In the genomic region with DNA sequence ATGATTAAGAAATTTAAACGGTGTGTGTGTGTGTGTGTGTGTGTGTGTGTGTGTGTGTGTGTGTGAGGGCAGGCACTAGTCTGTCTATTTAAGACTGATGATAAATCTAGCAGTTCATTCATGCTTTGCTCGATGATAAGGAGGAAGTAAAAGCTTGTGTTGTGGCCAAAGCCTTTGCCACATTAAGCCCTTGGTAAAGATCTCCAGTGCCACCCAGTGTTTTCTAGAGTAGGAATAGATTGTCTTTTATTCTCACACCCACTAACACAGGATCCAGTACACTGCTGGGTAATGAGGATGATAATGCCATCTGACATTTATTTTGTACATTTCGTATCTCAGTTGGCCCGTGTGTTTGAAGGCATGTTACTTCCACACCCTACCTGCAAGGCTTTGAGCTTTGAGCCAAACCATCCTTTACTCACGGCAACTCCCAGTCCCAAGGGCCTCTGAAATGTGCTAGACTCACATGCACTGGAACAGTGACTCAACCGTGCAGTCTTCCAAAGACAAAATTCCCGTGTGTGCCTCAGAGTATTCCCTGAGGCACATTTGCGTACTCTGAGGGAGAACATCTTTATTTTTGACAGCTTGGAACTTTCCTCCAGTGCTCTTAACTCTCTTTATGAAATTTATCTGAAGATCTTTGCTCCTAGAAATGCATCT, we compare ENCODE assay signal across 24 mouse cellular contexts.
DNase-seq lines count a peak whose midpoint lies in the region; ATAC-seq and TF ChIP-seq lines count a peak whose summit lies in the region.
"Had no signal": no experiment of that assay in that cellular context is flagged by ENCODE, and none has a peak within 500 bp of the region (broad histone marks: within the 10 kb centered on the region; RNA-seq: fewer than 3 reads in every experiment).

No protein-coding gene starts in this region.

- no peak overlapping the region for H3K4me3 ChIP-seq in hindbrain, postnatal 0 days (ENCODE audit: low read length)
- H3K4me3 ChIP-seq in hindbrain, embryonic 10.5 days: no peak overlapping the region
- H3K4me3 ChIP-seq in liver, postnatal 0 days (ENCODE audit: low read depth, low read length): no peak overlapping the region
- H3K4me3 ChIP-seq: embryonic facial prominence, embryonic 15.5 days; forebrain, embryonic 10.5 days; kidney, embryonic 15.5 days; limb, embryonic 13.5 days; midbrain, embryonic 13.5 days; stomach, embryonic 15.5 days had no signal

- no peaks in the 10 kb centered on the region for H3K4me1 ChIP-seq in hindbrain, postnatal 0 days (ENCODE audit: insufficient read depth, low read length)
- no peaks in the 10 kb centered on the region for H3K4me1 ChIP-seq in hindbrain, embryonic 10.5 days (replicated peaks)
- H3K4me1 ChIP-seq in liver, postnatal 0 days (ENCODE audit: insufficient read depth): no peaks in the 10 kb centered on the region
- H3K4me1 ChIP-seq: embryonic facial prominence, embryonic 15.5 days; kidney, embryonic 15.5 days; midbrain, embryonic 13.5 days; stomach, embryonic 15.5 days had no signal

- TF ChIP-seq EP300 in liver, postnatal 0 days (IDR thresholded peaks at IDR 0.05; ENCODE audit: low read depth): no peak

- no peak overlapping the region for H3K9ac ChIP-seq in hindbrain, postnatal 0 days (replicated peaks; ENCODE audit: low read length)
- H3K9ac ChIP-seq in liver, postnatal 0 days (replicated peaks): no peak overlapping the region
- H3K9ac ChIP-seq: embryonic facial prominence, embryonic 15.5 days; kidney, embryonic 15.5 days; limb, embryonic 13.5 days; midbrain, embryonic 13.5 days; stomach, embryonic 15.5 days had no signal

- TF ChIP-seq CTCF in hindbrain, postnatal 0 days (IDR thresholded peaks at IDR 0.05; ENCODE audit: low read depth): peak; percentile 12; the same call in 1 of the 2 replicates
- TF ChIP-seq CTCF in liver, postnatal 0 days (IDR thresholded peaks at IDR 0.05; ENCODE audit: low read depth): 0 out of 2 replicates have a peak, but pooled peaks have one; percentile 23

- no peak overlapping the region for H3K27ac ChIP-seq in hindbrain, postnatal 0 days
- H3K27ac ChIP-seq in hindbrain, embryonic 10.5 days: no peak overlapping the region
- no peak overlapping the region for H3K27ac ChIP-seq in liver, postnatal 0 days (ENCODE audit: low read depth)
- H3K27ac ChIP-seq: embryonic facial prominence, embryonic 15.5 days; forebrain, embryonic 10.5 days; kidney, embryonic 15.5 days; limb, embryonic 13.5 days; midbrain, embryonic 13.5 days; stomach, embryonic 15.5 days had no signal

- WGBS in hindbrain, postnatal 0 days: 75% methylated on average over 8 of the region's 8 CpGs
- WGBS in hindbrain, embryonic 10.5 days: 84% methylated on average over 8 of the region's 8 CpGs
- WGBS in liver, postnatal 0 days (ENCODE audit: insufficient replicate concordance): 68% methylated on average over 8 of the region's 8 CpGs

- H3K9me3 ChIP-seq in hindbrain, postnatal 0 days (ENCODE audit: low read length): no peaks in the 10 kb centered on the region
- H3K9me3 ChIP-seq in hindbrain, embryonic 10.5 days: no peaks in the 10 kb centered on the region
- H3K9me3 ChIP-seq in liver, postnatal 0 days (ENCODE audit: low read length): no peaks in the 10 kb centered on the region
- H3K9me3 ChIP-seq: embryonic facial prominence, embryonic 15.5 days; forebrain, embryonic 10.5 days; kidney, embryonic 15.5 days; limb, embryonic 13.5 days; midbrain, embryonic 13.5 days; stomach, embryonic 15.5 days had no signal

- ATAC-seq in hindbrain, postnatal 0 days: no peak
- ATAC-seq in liver, postnatal 0 days: no peak
- ATAC-seq: activated CD4-positive, CD25-positive, alpha-beta regulatory T cell, adult 4 months; hindbrain, embryonic 16.5 days; midbrain, embryonic 13.5 days had no signal

- no peaks in the 10 kb centered on the region for H3K27me3 ChIP-seq in hindbrain, postnatal 0 days (ENCODE audit: insufficient read depth, low read length)
- H3K27me3 ChIP-seq in hindbrain, embryonic 10.5 days (ENCODE audit: insufficient read depth, poor library complexity, severe bottlenecking): no peaks in the 10 kb centered on the region
- no peaks in the 10 kb centered on the region for H3K27me3 ChIP-seq in liver, postnatal 0 days (ENCODE audit: insufficient read depth, low read length)
- H3K27me3 ChIP-seq: embryonic facial prominence, embryonic 15.5 days; kidney, embryonic 15.5 days; limb, embryonic 13.5 days; midbrain, embryonic 13.5 days; stomach, embryonic 15.5 days had no signal

- no peak for DNase-seq in hindbrain, postnatal 0 days (ENCODE audit: low spot score)
- DNase-seq in hindbrain, embryonic 10.5 days (ENCODE audit: low spot score): no peak
- no peak for DNase-seq in liver, postnatal 0 days
- DNase-seq in liver (no peak), A20 (ENCODE audit: low read depth, low spot score) (peak; percentile 16)
- DNase-seq in brain, adult 2 months (ENCODE audit: low read depth, low spot score): peak; percentile 3
- no peak for DNase-seq in spleen, adult 18-20 months
- DNase-seq in adrenal gland, postnatal 10 days: no peak
- DNase-seq: adrenal gland, postnatal 36 days; cerebellum, adult 8-10 months; gastrocnemius, postnatal 10 days; heart, postnatal 36 days; layer of hippocampus, adult 9-11 months; lung, adult 18-20 months; thymus, postnatal 25 days had no signal

- no peak overlapping the region for H3K4me2 ChIP-seq in hindbrain, postnatal 0 days (ENCODE audit: low read depth, low read length)
- H3K4me2 ChIP-seq in liver, postnatal 0 days (ENCODE audit: low read depth, low read length): no peak overlapping the region
- H3K4me2 ChIP-seq: embryonic facial prominence, embryonic 15.5 days; heart, embryonic 11.5 days; kidney, embryonic 15.5 days; limb, embryonic 13.5 days; midbrain, embryonic 13.5 days; stomach, embryonic 15.5 days had no signal

- no peaks in the 10 kb centered on the region for H3K36me3 ChIP-seq in hindbrain, postnatal 0 days (ENCODE audit: insufficient read depth, low read length)
- H3K36me3 ChIP-seq in hindbrain, embryonic 10.5 days: no peaks in the 10 kb centered on the region
- no peaks in the 10 kb centered on the region for H3K36me3 ChIP-seq in liver, postnatal 0 days (replicated peaks; ENCODE audit: insufficient read depth, low read length)
- H3K36me3 ChIP-seq: embryonic facial prominence, embryonic 15.5 days; forebrain, embryonic 10.5 days; kidney, embryonic 15.5 days; limb, embryonic 13.5 days; midbrain, embryonic 13.5 days; stomach, embryonic 15.5 days had no signal

Comparison
In these comparisons a context has a peak if more than half of its experiments do, and no peak if none do; other contexts are left out.
1. DNase-seq: peak in A20 (single experiment) and brain, adult 2 months (single experiment); none in hindbrain, postnatal 0 days (single experiment), hindbrain, embryonic 10.5 days (single experiment), liver, postnatal 0 days (single experiment), liver (single experiment), spleen, adult 18-20 months (0 of 2) and adrenal gland, postnatal 10 days (single experiment).